Mouse (Mus musculus) limb, embryonic 14.5 days (tissue): ENCODE data around the gene Pxn. TPM values are rescaled to one million over a fixed set of nuclear protein-coding genes. Genes with fewer than 3 reads are reported as not detected.

Experiments used
- ATAC-seq: fragments of 200-750 bp; cut with Nextera tagmentation; 2 replicates; pipeline ENCODE4 v1.8.0; 2017; ENCODE audit warnings: low read depth, moderate number of reproducible peaks, moderate TSS enrichment; ENCODE audit not compliant: low FRiP score
- DNase-seq: peaks from one replicate; pipeline ENCODE4 v3.0.0-alpha.2; 2015; ENCODE audit warnings: low spot score
- H3K27ac ChIP-seq: fragments of 300-500 bp; sonication (generic); replicated peaks from 2 replicates; pipeline ENCODE4 v1.5.1; 2014; ENCODE audit warnings: low read depth, mild to moderate bottlenecking, low read length, moderate library complexity, mixed read lengths
- H3K27me3 ChIP-seq: fragments of 300-500 bp; sonication (generic); 2 replicates; pipeline ENCODE4 v1.6.1; 2014; ENCODE audit warnings: low read length, mixed read lengths; ENCODE audit not compliant: control insufficient read depth, insufficient read depth
- H3K36me3 ChIP-seq: fragments of 300-500 bp; sonication (generic); 2 replicates; pipeline ENCODE4 v1.6.1; 2014; ENCODE audit warnings: mild to moderate bottlenecking, low read length, moderate library complexity, mixed read lengths; ENCODE audit not compliant: control insufficient read depth, insufficient read depth
- H3K4me1 ChIP-seq: fragments of 300-500 bp; sonication (generic); 2 replicates; pipeline ENCODE4 v1.6.1; 2014; ENCODE audit warnings: antibody characterized with exemption, low read length, mixed read lengths; ENCODE audit not compliant: control insufficient read depth, insufficient read depth
- H3K4me2 ChIP-seq: fragments of 300-500 bp; sonication (generic); replicated peaks from 2 replicates; pipeline ENCODE4 v1.6.1; 2014; ENCODE audit warnings: low read depth, mild to moderate bottlenecking, low read length, moderate library complexity; ENCODE audit not compliant: severe bottlenecking
- H3K4me3 ChIP-seq: fragments of 300-500 bp; sonication (generic); replicated peaks from 2 replicates; pipeline ENCODE4 v1.5.1; 2014; ENCODE audit warnings: low read length
- H3K9ac ChIP-seq: fragments of 300-500 bp; sonication (generic); 2 replicates; pipeline ENCODE4 v1.6.1; 2014; ENCODE audit warnings: mild to moderate bottlenecking, low read depth, low read length, moderate library complexity; ENCODE audit not compliant: severe bottlenecking
- H3K9me3 ChIP-seq: fragments of 300-500 bp; sonication (generic); 2 replicates; pipeline ENCODE4 v1.6.1; 2016; ENCODE audit warnings: low read length; ENCODE audit not compliant: control insufficient read depth
- POLR2A ChIP-seq: fragments of 200-500 bp; IDR thresholded peaks from 2 replicates; pipeline ENCODE4 v1.8.0; 2012; ENCODE audit warnings: inconsistent platforms, mild to moderate bottlenecking, moderate library complexity, borderline replicate concordance; ENCODE audit not compliant: insufficient read depth, insufficient read length; ENCODE audit errors: extremely low read depth
- WGBS: fragments of 180-500 bp; shearing (Covaris S2); extraction: QIAGEN DNeasy Blood & Tissue Kit; methylation state at CpG from one replicate; pipeline ENCODE4 v1.1.7; 2014; 5-methylcytosine and 5-hydroxymethylcytosine counted together
- polyA plus RNA-seq, 2 experiments: library from polyadenylated mRNA; depleted of rRNA in 1 of 2; stranded (reverse) in 1 of 2; unstranded in 1 of 2; fragments of >200 nt; fragmentation: Nextera tagmentation in 1 of 2; extraction: Ambion mirVana in 1 of 2; gene quantifications; 2 replicates each; pipeline versions ENCODE4 v1.2.1 to v1.2.3; 2012 to 2014

Gene Pxn
- polyA plus RNA-seq, 2 experiments, result 25.0 to 119 TPM

DNA sequence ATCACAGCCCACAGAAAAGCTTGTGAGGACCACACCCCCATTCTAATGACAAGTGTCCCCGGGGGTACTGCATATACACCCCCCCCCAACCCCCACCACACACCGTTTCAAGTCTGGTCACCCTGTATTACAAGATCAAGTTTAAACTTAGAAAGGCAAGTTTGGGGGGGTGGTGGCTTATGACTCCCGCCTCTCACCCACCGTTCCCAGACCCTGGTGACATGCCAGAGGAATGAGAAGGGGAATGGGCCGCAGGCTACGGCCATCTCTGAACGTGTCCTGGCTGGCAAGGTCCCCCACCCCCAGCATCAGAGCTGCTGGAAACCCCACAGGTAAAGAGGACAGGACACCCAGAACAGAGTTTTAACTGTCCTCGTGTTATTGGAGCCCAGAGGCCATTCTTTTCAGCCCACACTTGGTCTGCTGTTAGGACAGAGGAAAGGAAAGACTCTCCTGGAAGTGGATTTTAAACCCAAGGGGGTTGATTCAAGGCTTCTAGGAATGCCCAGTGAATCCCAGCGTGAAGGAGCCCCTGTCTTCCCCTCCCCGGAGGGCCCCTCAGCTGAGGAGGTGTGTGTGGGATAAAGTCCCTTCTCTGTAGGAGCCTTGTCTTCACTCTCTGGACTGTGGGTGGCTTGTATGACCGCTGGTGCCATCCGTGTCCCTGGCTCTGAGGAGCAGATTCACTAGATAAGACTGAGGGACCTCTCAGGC is 948 bp downstream of the Pxn start:
- peaks cover 31% of the 10 kb centered on the region for H3K4me1 ChIP-seq
- H3K27me3 ChIP-seq, result no peaks in the 10 kb centered on the region
- H3K4me3 ChIP-seq, result peak overlapping the region; percentile 99
- DNase-seq, result no peak
- H3K36me3 ChIP-seq, result 0 out of 2 replicates have a peak, but pooled peaks cover 3% of the 10 kb centered on the region
- peak overlapping the region; percentile 74 for H3K4me2 ChIP-seq
- 0 out of 2 replicates have a peak overlapping the region, but pooled peaks have one; percentile 4 for H3K27ac ChIP-seq
- no peak for ATAC-seq
- WGBS, result 18% methylated on average over 12 of the region's 12 CpGs
- H3K9me3 ChIP-seq, result no peaks in the 10 kb centered on the region
- TF ChIP-seq POLR2A, result no peak
- H3K9ac ChIP-seq, result peak overlapping the region; percentile 89

DNA sequence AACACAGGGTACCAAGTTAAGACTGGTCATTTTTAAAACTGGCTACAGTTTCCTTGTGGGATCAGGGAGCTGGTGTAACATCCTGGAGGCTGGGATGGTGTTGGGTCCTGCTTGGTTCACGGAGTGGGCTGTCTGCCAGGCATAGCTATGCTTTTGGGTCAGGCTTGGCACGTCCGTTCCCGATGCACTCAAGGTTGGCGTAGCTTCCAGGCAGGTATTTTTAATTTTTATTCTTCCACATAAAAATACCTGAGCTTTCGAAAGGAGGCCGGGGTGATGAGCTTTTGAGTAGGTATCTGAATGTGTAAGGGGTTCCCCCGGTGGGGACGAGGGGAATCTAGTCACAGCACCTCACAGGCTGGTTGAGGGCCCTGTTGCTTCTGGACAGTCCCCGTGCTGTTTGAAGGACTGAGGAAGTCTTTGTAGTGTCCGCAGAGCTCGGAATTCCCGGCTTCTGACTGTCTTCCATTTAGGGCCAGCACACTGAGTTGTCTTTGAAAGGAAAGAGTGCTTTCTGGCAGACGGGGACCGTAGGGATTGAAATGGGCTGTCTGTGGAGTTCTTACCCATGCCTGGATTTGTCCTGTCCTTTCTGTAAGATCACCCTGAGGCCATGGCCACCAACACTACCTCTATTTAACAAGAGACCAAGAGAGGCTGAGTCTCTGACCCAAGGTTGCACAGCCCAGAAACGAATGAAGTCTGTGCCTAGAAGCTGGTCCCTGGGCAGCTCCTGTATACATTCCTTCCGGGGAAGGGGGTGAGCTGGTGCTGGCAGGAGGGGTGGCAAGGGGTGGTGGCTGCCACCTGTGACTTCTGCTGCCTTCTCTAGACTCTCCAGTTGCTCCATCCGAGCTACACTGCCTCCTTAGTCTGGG is 1.7 kb downstream of the Pxn start:
- TF ChIP-seq POLR2A, result no peak
- DNase-seq (no peak), ATAC-seq (no peak)
- peak overlapping the region; percentile 89 for H3K9ac ChIP-seq
- no peaks in the 10 kb centered on the region for H3K27me3 ChIP-seq
- 31% methylated on average over 18 of the region's 18 CpGs for WGBS
- peak overlapping the region; percentile 99 for H3K4me3 ChIP-seq
- H3K36me3 ChIP-seq, result peaks cover 10% of the 10 kb centered on the region; the same call in 1 of the 2 replicates
- 0 out of 2 replicates have a peak overlapping the region, but pooled peaks have one; percentile 4 for H3K27ac ChIP-seq
- no peaks in the 10 kb centered on the region for H3K9me3 ChIP-seq
- H3K4me1 ChIP-seq, result peaks cover 31% of the 10 kb centered on the region
- H3K4me2 ChIP-seq, result peak overlapping the region; percentile 74

DNA sequence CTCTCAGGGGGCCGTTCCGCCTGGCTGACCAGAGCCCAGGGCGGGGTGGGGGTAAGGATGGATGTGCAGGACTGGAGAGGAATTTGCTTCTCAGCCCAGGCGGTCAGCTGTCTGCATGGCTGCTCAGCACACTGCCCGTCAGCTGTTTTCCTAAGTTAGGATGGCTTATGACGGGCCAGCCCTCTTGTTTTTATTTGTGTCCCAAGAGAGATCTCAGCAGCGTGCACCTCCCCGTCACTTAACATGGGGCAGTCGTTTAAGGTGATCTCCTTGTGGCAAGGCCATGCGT is 2.3 kb downstream of the Pxn start:
- ATAC-seq, result peak; percentile 32

DNA sequence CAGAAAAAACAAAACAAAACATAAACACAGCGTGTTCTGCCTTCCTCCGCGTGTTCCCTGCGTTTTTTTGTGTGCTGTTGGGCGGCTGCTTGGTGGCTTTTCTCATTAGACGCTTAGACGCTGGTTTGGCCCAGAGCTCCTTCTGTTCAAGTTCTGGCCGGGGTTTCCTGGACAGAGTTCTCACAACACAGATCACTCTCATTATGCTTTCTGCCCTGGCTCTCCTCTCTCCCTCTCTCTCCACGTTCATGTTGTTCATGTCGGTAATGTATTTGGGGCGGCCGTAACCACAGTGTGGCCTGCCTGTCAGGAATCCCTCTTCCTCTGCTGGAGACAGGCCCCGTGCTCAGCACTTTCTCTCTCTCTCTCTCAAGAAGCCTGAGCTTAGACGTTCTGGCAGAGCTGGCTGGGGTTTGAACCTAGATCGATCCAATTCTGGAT is 2.9 kb downstream of the Pxn start:
- TF ChIP-seq POLR2A, result no peak
- H3K27me3 ChIP-seq, result no peaks in the 10 kb centered on the region
- H3K4me1 ChIP-seq, result peaks cover 39% of the 10 kb centered on the region
- no peaks in the 10 kb centered on the region for H3K9me3 ChIP-seq
- H3K4me3 ChIP-seq, result peak overlapping the region; percentile 99
- peak overlapping the region; percentile 69 for H3K27ac ChIP-seq
- peak overlapping the region; percentile 74 for H3K4me2 ChIP-seq
- H3K36me3 ChIP-seq, result peaks cover 14% of the 10 kb centered on the region; the same call in 1 of the 2 replicates
- peak overlapping the region; percentile 44 for H3K9ac ChIP-seq
- no peak for DNase-seq
- 29% methylated on average over 15 of the region's 15 CpGs for WGBS
- no peak for ATAC-seq

More for the DNA sequence above, 2.3 kb downstream of the Pxn start:
- Histone ChIP-seq H3K36me3 (peaks cover 14% of the 10 kb centered on the region; the same call in 1 of the 2 replicates), H3K4me3 (peak overlapping the region; percentile 99), H3K9me3 (no peaks in the 10 kb centered on the region), H3K27me3 (no peaks in the 10 kb centered on the region), H3K9ac (peak overlapping the region; percentile 89), H3K4me1 (peaks cover 34% of the 10 kb centered on the region), H3K4me2 (peak overlapping the region; percentile 74), H3K27ac (no peak overlapping the region)
- no peak for DNase-seq
- no peak for TF ChIP-seq POLR2A
- 19% methylated on average over 10 of the region's 10 CpGs for WGBS

DNA sequence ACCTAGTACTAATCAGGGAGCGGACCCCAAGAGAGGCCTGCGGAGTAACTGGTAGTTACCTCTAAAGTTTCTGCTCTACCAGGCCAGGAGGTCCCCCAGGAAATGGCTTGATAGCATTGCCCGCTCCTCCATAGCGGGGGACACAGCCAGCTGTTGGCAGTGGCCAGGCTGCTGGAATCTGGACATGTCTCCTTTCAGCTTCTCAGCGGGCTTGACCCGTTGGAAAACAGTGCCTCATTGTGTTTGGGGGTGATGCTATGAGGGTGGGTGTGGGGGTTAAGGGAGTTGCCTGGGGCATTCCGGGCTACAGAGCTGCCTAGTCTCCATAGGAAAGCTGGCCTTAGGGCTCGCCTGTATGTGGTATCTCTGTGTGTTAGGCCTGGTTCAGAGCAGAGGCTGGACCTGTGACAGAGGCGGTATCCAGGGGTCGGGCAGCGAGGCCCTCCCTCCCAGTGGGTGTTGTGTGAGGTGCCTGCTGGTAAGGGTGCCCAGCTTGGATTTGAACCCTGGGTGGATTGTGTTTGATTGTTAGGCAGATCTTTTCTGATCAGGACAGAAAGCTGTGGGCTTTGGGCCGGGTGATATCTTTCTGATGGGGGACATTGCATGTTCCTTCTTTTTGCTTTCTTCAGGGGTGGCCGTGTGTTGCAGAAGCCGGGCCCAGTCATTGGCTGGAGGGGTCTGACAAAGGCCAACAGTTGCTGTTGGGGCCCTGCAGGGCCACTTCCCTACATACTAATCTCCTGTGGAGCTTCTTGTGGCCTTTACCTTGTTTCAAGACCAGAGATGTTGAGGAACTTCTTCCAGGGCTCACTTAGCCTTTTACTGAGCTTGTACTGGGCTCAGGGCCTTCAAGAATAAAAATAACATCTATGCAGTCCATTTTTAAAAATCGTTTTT is 3.6 kb downstream of the Pxn start:
- Histone ChIP-seq H3K36me3 (peaks cover 14% of the 10 kb centered on the region; the same call in 1 of the 2 replicates), H3K27me3 (no peaks in the 10 kb centered on the region), H3K4me2 (peak overlapping the region; percentile 74), H3K4me1 (peaks cover 46% of the 10 kb centered on the region), H3K4me3 (peak overlapping the region; percentile 99), H3K9ac (peak overlapping the region; percentile 44), H3K27ac (peak overlapping the region; percentile 69), H3K9me3 (no peaks in the 10 kb centered on the region)
- no peak for DNase-seq
- TF ChIP-seq POLR2A, result no peak
- ATAC-seq, result no peak
- WGBS, result 75% methylated on average over 15 of the region's 15 CpGs
